Comparison of ENCODE assay signal across 9 mouse cellular contexts in the genomic region with DNA sequence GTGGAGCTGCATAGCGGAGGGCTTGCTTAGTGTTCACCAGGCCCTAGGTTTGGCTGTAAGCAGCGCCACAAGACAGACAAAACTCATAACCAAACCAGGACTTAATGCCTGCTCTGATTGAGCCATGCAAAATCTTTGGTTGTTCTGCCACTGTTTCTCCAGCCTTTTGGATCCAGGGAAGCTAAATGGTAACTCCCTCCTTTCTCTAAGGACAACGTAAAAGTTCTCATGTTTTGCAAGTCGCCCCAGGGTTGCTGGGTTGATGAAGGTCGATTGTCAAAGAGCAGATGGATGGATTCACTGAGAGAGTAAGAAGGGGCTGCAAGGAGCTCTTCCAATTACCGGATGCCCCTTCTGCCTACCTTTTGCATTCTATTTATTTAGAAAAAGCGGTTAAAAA. TPM values are rescaled to one million over a fixed set of nuclear protein-coding genes. Genes with fewer than 3 reads are reported as not detected.
DNase-seq lines count a peak whose midpoint lies in the region; ATAC-seq and TF ChIP-seq lines count a peak whose summit lies in the region.
"Had no signal": no experiment of that assay in that cellular context is flagged by ENCODE, and none has a peak within 500 bp of the region (broad histone marks: within the 10 kb centered on the region; RNA-seq: fewer than 3 reads in every experiment).

No protein-coding gene starts in this region.

- H3K4me3 ChIP-seq in cerebellum, adult 2 months (replicated peaks; ENCODE audit: insufficient read depth, low read depth, low read length) = peak overlapping the region; percentile 94
- H3K4me3 ChIP-seq in CH12.LX (replicated peaks in 1 of 3; ENCODE audit: low read depth in 2 of 3, low read length in 2 of 3, poor library complexity in 1 of 3) = peak overlapping the region; percentile 69 to 76 (median 72)
- peak overlapping the region; percentile 68 for H3K4me3 ChIP-seq in forebrain, embryonic 13.5 days
- peak overlapping the region; percentile 67 for H3K4me3 ChIP-seq in liver, embryonic 13.5 days (replicated peaks)

- H3K27me3 ChIP-seq in cerebellum, adult 2 months (ENCODE audit: control insufficient read depth, insufficient read depth, low read length) = no peaks in the 10 kb centered on the region
- no peaks in the 10 kb centered on the region for H3K27me3 ChIP-seq in CH12.LX (replicated peaks)
- 0 out of 2 replicates have a peak, but pooled peaks cover 4% of the 10 kb centered on the region for H3K27me3 ChIP-seq in forebrain, embryonic 13.5 days
- H3K27me3 ChIP-seq in liver, embryonic 13.5 days = peaks cover 9% of the 10 kb centered on the region; the same call in 1 of the 2 replicates

- dilution Hi-C loops in CH12.LX (cut with MboI; ENCODE audit: extremely low pct_ligation_motif_present, extremely low pct_unique_long_range_greater_than_20kb, low sequenced_read_pairs) = no loop called here

- H3K4me1 ChIP-seq in cerebellum, adult 2 months (ENCODE audit: control insufficient read depth, insufficient read depth, low read length) = peaks cover 28% of the 10 kb centered on the region
- H3K4me1 ChIP-seq in CH12.LX (ENCODE audit: control insufficient read depth in 1 of 2, insufficient read depth in 2 of 2) = peaks cover 6 to 20% of the 10 kb centered on the region in 2 experiments; a peak in 3 of 4 replicates
- peaks cover 41% of the 10 kb centered on the region for H3K4me1 ChIP-seq in forebrain, embryonic 13.5 days
- H3K4me1 ChIP-seq in liver, embryonic 13.5 days (replicated peaks) = peaks cover 57% of the 10 kb centered on the region

- no peak for ATAC-seq in cerebellum, adult (ENCODE audit: insufficient number of reproducible peaks, low FRiP score, low TSS enrichment)
- no peak for ATAC-seq in forebrain, embryonic 13.5 days
- no peak for ATAC-seq in liver, embryonic 13.5 days (ENCODE audit: low read depth)

- no peak overlapping the region for H3K27ac ChIP-seq in cerebellum, adult 2 months (ENCODE audit: insufficient read depth, low read length)
- no peak overlapping the region for H3K27ac ChIP-seq in CH12.LX (ENCODE audit: insufficient read depth, low read depth)
- no peak overlapping the region for H3K27ac ChIP-seq in forebrain, embryonic 13.5 days
- no peak overlapping the region for H3K27ac ChIP-seq in liver, embryonic 13.5 days

- H3K79me2 ChIP-seq in CH12.LX (replicated peaks; ENCODE audit: control insufficient read depth, extremely low read depth, insufficient read depth, poor library complexity, severe bottlenecking) = no peaks in the 10 kb centered on the region

- no peak for TF ChIP-seq CTCF in cerebellum, adult 2 months (IDR thresholded peaks at IDR 0.05; ENCODE audit: borderline replicate concordance, insufficient read depth, low read depth, low read length)
- TF ChIP-seq CTCF in CH12.LX (conservative IDR thresholded peaks at IDR 0.05 in 1 of 2, IDR thresholded peaks at IDR 0.05 in 1 of 2; ENCODE audit: low read depth in 2 of 2, low read length in 2 of 2) = no peak

- no peaks in the 10 kb centered on the region for H3K9me3 ChIP-seq in CH12.LX (replicated peaks; ENCODE audit: low read length)
- H3K9me3 ChIP-seq in forebrain, embryonic 13.5 days (replicated peaks) = no peaks in the 10 kb centered on the region
- H3K9me3 ChIP-seq in liver, embryonic 13.5 days (replicated peaks) = no peaks in the 10 kb centered on the region

- no peak for TF ChIP-seq RAD21 in CH12.LX (IDR thresholded peaks at IDR 0.05; ENCODE audit: low read depth, low read length)

- in situ Hi-C loops in CH12.LX (cut with MboI; ENCODE audit: low pct_ligation_motif_present, low pct_unique_long_range_greater_than_20kb, low sequenced_read_pairs) = no loop called here

- peaks cover 0 to 14% of the 10 kb centered on the region in 2 experiments for H3K36me3 ChIP-seq in CH12.LX (replicated peaks in 1 of 2; ENCODE audit: control insufficient read depth in 1 of 2, insufficient read depth in 1 of 2, low read length in 1 of 2)
- H3K36me3 ChIP-seq in forebrain, embryonic 13.5 days (ENCODE audit: poor library complexity, severe bottlenecking) = no peaks in the 10 kb centered on the region
- no peaks in the 10 kb centered on the region for H3K36me3 ChIP-seq in liver, embryonic 13.5 days

- H3K9ac ChIP-seq in CH12.LX (ENCODE audit: insufficient read depth, low read depth) = peak overlapping the region; percentile 42
- peak overlapping the region; percentile 82 for H3K9ac ChIP-seq in forebrain, embryonic 13.5 days
- H3K9ac ChIP-seq in liver, embryonic 13.5 days = peak overlapping the region; percentile 77

- no peak for TF ChIP-seq POLR2A in cerebellum, adult 2 months (IDR thresholded peaks at IDR 0.05; ENCODE audit: borderline replicate concordance, insufficient read depth, low read length)
- TF ChIP-seq POLR2A in CH12.LX (IDR thresholded peaks at IDR 0.05; ENCODE audit: low read depth, low read length) = no peak

- WGBS in cerebellum, adult 2 months = 7% methylated on average over 7 of the region's 7 CpGs
- WGBS in forebrain, embryonic 13.5 days = 21% methylated on average over 7 of the region's 7 CpGs
- WGBS in liver, embryonic 13.5 days (ENCODE audit: insufficient replicate concordance) = 17% methylated on average over 7 of the region's 7 CpGs

- no peak for DNase-seq in cerebellum, adult 2 months
- no peak for DNase-seq in CH12.LX (ENCODE audit: extremely low read depth)
- no peak for DNase-seq in liver, embryonic 13.5 days
- DNase-seq in right cerebral cortex, postnatal 25 days = no peak
- DNase-seq in layer of hippocampus, postnatal 25 days (ENCODE audit: extremely low spot score in 1 of 2, low spot score in 1 of 2) = no peak
- DNase-seq in cerebellum, adult 9-10 months = no peak

- H3K4me2 ChIP-seq in CH12.LX (ENCODE audit: insufficient read depth, low read depth, poor library complexity, severe bottlenecking) = peak overlapping the region; percentile 78; the same call in 1 of the 2 replicates
- H3K4me2 ChIP-seq in forebrain, embryonic 13.5 days = peak overlapping the region; percentile 75
- H3K4me2 ChIP-seq in liver, embryonic 13.5 days = peak overlapping the region; percentile 97

- TF ChIP-seq EP300 in CH12.LX (IDR thresholded peaks at IDR 0.05; ENCODE audit: low read length) = no peak

TF ChIP-seq in CH12.LX, 34 proteins besides CTCF, POLR2A, EP300 and RAD21:
- TF ChIP-seq MAFK (IDR thresholded peaks at IDR 0.05; ENCODE audit: insufficient replicate concordance, low read length) = no peak
- no peak for TF ChIP-seq PAX5 (IDR thresholded peaks at IDR 0.05; ENCODE audit: low read length)

RNA-seq across cellular contexts. Expression of a gene that starts 3.8 kb away (rescaled TPM):
- 12.1 and 12.3 TPM in 2 replicates for polyA plus RNA-seq in cerebellum, adult 2 months (2012; rRNA removed)
- 2.7 and 3.4 TPM in 2 replicates for total RNA-seq in CH12.LX (2012; rRNA removed)
- 2.3 and 2.8 TPM in 2 replicates for total RNA-seq in CH12.LX (2014; rRNA removed)
- 5.9 and 6.4 TPM in 2 replicates for polyA plus RNA-seq in CH12.LX (2012; ENCODE audit: insufficient read length, low read depth)
- polyA plus RNA-seq in forebrain, embryonic 13.5 days (2015; fragmentation: Nextera tagmentation; extraction: Ambion mirVana) = 10.6 and 11.9 TPM in 2 replicates
- 2.4 and 2.7 TPM in 2 replicates for polyA plus RNA-seq in liver, embryonic 13.5 days (2015; fragmentation: Nextera tagmentation; extraction: Ambion mirVana)
- total RNA-seq in layer of hippocampus, postnatal 25 days (2021) = 1 to 10 TPM; 7.0 to 7.8 TPM

RNA-seq across cellular contexts. Expression of a gene that starts 17.9 kb away (rescaled TPM):
- polyA plus RNA-seq in cerebellum, adult 2 months (2012; rRNA removed) = not detected in 2 replicates
- total RNA-seq in CH12.LX (2012; rRNA removed) = not detected in 2 replicates
- not detected in 2 replicates for total RNA-seq in CH12.LX (2014; rRNA removed)
- not detected in 2 replicates for polyA plus RNA-seq in CH12.LX (2012; ENCODE audit: insufficient read length, low read depth)
- 0.40 and 0.45 TPM in 2 replicates for polyA plus RNA-seq in forebrain, embryonic 13.5 days (2015; fragmentation: Nextera tagmentation; extraction: Ambion mirVana)
- polyA plus RNA-seq in liver, embryonic 13.5 days (2015; fragmentation: Nextera tagmentation; extraction: Ambion mirVana) = not detected in 2 replicates
- total RNA-seq in layer of hippocampus, postnatal 25 days (2021) = not detected
- polyA plus RNA-seq: frontal cortex, adult 2 months had no signal

RNA-seq across cellular contexts. Expression of a gene that starts 25.2 kb away (rescaled TPM):
- polyA plus RNA-seq in cerebellum, adult 2 months (2012; rRNA removed) = 0.59 TPM in 1 of 2 replicates, not detected in the other
- total RNA-seq in CH12.LX (2012; rRNA removed) = not detected in 2 replicates
- not detected in 2 replicates for total RNA-seq in CH12.LX (2014; rRNA removed)
- polyA plus RNA-seq in CH12.LX (2012; ENCODE audit: insufficient read length, low read depth) = not detected in 2 replicates
- not detected in 2 replicates for polyA plus RNA-seq in forebrain, embryonic 13.5 days (2015; fragmentation: Nextera tagmentation; extraction: Ambion mirVana)
- polyA plus RNA-seq in liver, embryonic 13.5 days (2015; fragmentation: Nextera tagmentation; extraction: Ambion mirVana) = 0.15 TPM in 1 of 2 replicates, not detected in the other
- total RNA-seq in layer of hippocampus, postnatal 25 days (2021) = not detected
- polyA plus RNA-seq: frontal cortex, adult 2 months had no signal
